Mouse (Mus musculus): ENCODE measurements around the gene Spcs2. TPM values are rescaled to one million over a fixed set of nuclear protein-coding genes. Genes with fewer than 3 reads are reported as not detected.
A peak's percentile ranks its signal among the peaks of the same experiment; 100 is the strongest.

Spcs2 gene
- 168 and 175 TPM in 2 replicates for total RNA-seq (2017)

DNA sequence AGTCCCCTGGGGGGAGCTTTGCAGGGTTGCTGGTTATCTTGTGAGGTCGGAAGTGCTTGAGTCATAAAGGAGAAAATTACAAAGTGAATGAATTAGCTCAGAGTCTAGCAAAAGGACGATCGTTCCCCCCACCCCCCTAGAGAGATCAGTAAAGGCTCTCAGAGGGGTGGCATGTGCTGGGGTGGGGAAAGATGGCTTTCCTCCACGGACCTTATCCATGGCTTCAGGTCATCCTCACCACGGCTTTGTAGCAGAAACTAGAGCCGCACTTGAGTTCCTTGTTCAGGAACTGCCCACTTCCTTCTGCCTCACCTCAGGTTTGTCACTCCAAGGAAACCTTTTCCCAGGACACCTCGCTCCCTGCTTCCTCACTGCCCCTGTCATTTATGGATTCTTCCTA is at the start of gene Spcs2:
Spcs2 (minus strand) TSS at position 101 of the 400 bp plus-strand sequence.
- no peak for ATAC-seq (replicated peaks in 1 of 2; ENCODE audit: insufficient read depth in 1 of 2, low FRiP score in 2 of 2, low TSS enrichment in 1 of 2, low read depth in 1 of 2, poor library complexity in 2 of 2, severe bottlenecking in 2 of 2)

GRCm38 (mm10) chr7:99911038-99911437 is 47.8 kb upstream of the Spcs2 start:
- no peak for ATAC-seq (replicated peaks in 1 of 2; ENCODE audit: insufficient read depth in 1 of 2, low FRiP score in 2 of 2, low TSS enrichment in 1 of 2, low read depth in 1 of 2, poor library complexity in 2 of 2, severe bottlenecking in 2 of 2)

- no peak for ATAC-seq (replicated peaks in 1 of 2; ENCODE audit: insufficient read depth in 1 of 2, low FRiP score in 2 of 2, low TSS enrichment in 1 of 2, low read depth in 1 of 2, poor library complexity in 2 of 2, severe bottlenecking in 2 of 2)
Observed at GRCm38 (mm10) chr7:99907463-99907862, 44.2 kb upstream of the Spcs2 start.

DNA sequence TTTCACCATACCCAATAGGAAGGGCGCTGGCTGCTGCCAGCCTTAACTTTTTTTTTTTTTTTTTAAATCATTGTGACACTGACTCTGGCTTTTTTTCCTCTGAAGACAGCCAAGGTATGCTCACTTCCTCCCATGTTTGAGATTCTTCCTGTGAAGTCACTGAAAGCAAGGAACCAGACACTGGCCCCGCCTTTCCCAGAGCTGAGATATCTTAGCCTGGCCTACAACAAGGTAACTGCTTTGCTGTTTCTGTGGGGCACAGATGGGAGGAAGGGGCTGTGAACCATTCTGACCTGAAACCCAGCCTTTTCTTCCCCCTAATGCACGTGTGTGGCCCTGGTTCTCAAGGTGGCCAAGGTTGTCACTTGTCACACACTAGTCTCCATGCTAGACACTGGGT is 43.1 kb upstream of the Spcs2 start:
- ATAC-seq (replicated peaks in 1 of 2; ENCODE audit: insufficient read depth in 1 of 2, low FRiP score in 2 of 2, low TSS enrichment in 1 of 2, low read depth in 1 of 2, poor library complexity in 2 of 2, severe bottlenecking in 2 of 2), result no peak

DNA sequence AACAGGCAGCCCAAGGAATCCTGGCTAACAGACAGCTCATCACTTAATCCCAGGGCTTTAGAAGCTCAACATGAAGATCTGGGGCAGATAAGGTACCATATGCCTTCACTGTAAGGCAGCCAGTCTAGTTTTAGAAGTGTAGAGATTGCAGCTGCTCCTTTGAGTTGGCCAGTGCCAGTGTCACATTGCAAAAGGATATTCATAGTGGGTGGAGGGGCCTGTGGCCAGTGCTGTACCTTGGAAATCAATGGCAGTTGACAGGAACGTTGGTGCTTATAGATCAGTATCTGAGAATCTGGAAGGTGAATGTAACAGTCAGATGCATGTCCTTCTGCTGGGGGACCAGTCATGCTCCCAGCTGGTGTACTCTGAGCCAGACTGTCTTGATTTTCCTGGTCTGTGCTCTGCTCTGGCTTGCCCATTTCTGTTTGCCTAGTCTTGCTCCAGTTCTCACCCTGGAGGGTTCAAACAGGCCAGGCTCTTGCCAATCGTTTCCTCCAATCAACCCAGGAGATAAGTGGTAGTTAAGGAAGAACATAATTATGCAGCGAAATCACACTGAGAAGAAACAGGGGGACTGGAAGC is 41.3 kb upstream of the Spcs2 start:
- ATAC-seq (replicated peaks in 1 of 2; ENCODE audit: insufficient read depth in 1 of 2, low FRiP score in 2 of 2, low TSS enrichment in 1 of 2, low read depth in 1 of 2, poor library complexity in 2 of 2, severe bottlenecking in 2 of 2), result no peak

DNA sequence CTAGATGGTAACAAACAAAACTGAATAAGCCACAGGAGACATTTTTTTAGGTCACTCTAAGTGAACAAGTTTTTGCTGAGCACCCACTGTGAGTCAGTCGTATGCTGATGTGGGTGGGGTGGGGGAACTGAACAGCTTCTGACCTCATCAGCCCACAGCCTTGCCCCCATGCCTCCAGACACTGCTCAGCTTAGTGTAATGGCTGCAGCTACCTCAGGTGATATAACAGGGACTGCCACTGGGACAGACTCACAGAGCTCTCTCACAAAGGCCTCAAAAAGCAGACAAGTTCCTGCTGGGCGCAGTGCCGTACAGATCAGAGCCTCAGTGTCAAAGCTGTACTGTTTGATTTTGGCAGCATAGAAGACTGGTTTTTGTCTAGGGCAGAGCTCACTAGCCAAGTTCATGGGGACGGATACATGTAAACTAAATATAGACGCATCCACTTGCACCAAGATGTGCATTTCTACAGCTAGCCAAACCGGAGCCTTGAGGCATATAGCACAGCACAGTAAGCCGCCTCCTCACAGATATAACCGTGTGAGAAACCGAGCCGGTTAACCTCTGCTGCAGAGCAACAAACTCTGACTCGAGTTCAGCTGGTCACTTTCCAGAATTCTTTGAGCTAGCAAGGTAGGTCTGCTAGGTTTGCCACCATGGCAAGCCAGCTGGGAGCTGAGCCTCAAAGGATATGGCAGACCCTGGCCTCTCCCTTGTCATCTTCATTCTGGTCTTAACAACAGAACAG is 39.8 kb upstream of the Spcs2 start:
- ATAC-seq (replicated peaks in 1 of 2; ENCODE audit: insufficient read depth in 1 of 2, low FRiP score in 2 of 2, low TSS enrichment in 1 of 2, low read depth in 1 of 2, poor library complexity in 2 of 2, severe bottlenecking in 2 of 2), result no peak

DNA sequence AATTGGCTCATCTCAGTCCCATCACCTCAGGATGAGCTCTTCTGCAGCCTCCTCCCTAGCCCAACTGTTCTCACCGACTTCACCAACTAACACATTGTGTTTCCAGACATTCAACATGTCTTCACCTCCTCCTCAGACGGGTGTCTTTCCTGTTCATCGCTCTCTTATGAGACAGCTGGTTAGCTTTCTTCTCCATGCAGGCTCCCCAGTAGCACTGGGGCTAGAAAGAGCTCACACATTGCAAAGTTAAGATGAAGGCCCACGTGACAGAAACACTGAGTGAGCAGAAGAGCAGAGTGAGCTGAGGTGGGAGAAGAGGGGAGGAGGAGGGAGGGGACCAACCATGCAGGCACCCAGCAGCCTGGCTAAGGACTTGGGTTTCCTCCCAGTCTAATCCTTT is 38.9 kb upstream of the Spcs2 start:
- no peak for ATAC-seq (replicated peaks in 1 of 2; ENCODE audit: insufficient read depth in 1 of 2, low FRiP score in 2 of 2, low TSS enrichment in 1 of 2, low read depth in 1 of 2, poor library complexity in 2 of 2, severe bottlenecking in 2 of 2)

DNA sequence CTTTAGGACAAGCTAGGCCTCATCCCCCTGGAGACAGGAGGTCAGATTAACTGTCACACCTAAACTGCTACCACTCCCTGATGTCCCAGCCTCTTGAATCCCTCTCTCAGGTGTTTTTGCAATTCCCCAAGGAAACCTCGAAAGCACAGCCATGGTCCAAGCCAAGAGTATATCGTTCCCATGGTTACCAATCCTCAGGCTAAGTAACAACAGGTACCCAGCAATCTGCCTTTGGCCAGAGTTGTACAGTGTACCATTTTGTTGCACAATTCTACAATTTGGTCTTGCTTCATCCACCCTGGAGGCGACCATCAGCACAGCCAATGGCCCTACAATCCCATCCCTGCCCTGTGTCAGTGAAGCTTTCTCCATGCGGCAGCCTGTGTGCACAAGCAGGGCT is 33.6 kb upstream of the Spcs2 start:
- no peak for ATAC-seq (replicated peaks in 1 of 2; ENCODE audit: insufficient read depth in 1 of 2, low FRiP score in 2 of 2, low TSS enrichment in 1 of 2, low read depth in 1 of 2, poor library complexity in 2 of 2, severe bottlenecking in 2 of 2)

GRCm38 (mm10) chr7:99894478-99894877 is 31.2 kb upstream of the Spcs2 start:
- no peak for ATAC-seq (replicated peaks in 1 of 2; ENCODE audit: insufficient read depth in 1 of 2, low FRiP score in 2 of 2, low TSS enrichment in 1 of 2, low read depth in 1 of 2, poor library complexity in 2 of 2, severe bottlenecking in 2 of 2)

DNA sequence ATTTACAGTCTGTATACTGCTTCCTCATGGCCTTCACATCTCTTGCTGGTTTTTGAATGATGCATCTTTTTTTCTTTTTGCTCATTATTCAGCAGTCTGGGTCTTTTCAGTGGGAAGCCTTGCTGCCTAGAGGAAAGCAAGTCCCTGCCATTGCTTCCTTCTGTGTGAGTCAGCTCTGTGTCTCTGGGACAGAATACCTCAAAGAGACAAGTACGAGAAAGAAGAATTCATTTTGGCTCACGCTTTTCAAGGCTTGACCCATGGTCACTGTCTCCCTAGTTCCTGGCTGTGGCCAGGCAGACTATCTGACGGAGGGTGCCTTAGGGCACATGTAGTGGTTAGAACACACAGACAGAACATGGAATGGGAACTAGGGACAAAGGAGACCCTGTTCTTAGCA is 30.7 kb upstream of the Spcs2 start:
- no peak for ATAC-seq (replicated peaks in 1 of 2; ENCODE audit: insufficient read depth in 1 of 2, low FRiP score in 2 of 2, low TSS enrichment in 1 of 2, low read depth in 1 of 2, poor library complexity in 2 of 2, severe bottlenecking in 2 of 2)

GRCm38 (mm10) chr7:99892351-99892750 is 29.1 kb upstream of the Spcs2 start:
- ATAC-seq (replicated peaks in 1 of 2; ENCODE audit: insufficient read depth in 1 of 2, low FRiP score in 2 of 2, low TSS enrichment in 1 of 2, low read depth in 1 of 2, poor library complexity in 2 of 2, severe bottlenecking in 2 of 2), result no peak

- no peak for ATAC-seq (replicated peaks in 1 of 2; ENCODE audit: insufficient read depth in 1 of 2, low FRiP score in 2 of 2, low TSS enrichment in 1 of 2, low read depth in 1 of 2, poor library complexity in 2 of 2, severe bottlenecking in 2 of 2)
Observed at GRCm38 (mm10) chr7:99891471-99891870, 28.2 kb upstream of the Spcs2 start.

- ATAC-seq (replicated peaks in 1 of 2; ENCODE audit: insufficient read depth in 1 of 2, low FRiP score in 2 of 2, low TSS enrichment in 1 of 2, low read depth in 1 of 2, poor library complexity in 2 of 2, severe bottlenecking in 2 of 2), result no peak
Observed at GRCm38 (mm10) chr7:99890168-99890755, 27.0 kb upstream of the Spcs2 start.

- ATAC-seq (replicated peaks in 1 of 2; ENCODE audit: insufficient read depth in 1 of 2, low FRiP score in 2 of 2, low TSS enrichment in 1 of 2, low read depth in 1 of 2, poor library complexity in 2 of 2, severe bottlenecking in 2 of 2), result peak; percentile 75 to 80
Observed at GRCm38 (mm10) chr7:99889175-99889880, 26.1 kb upstream of the Spcs2 start.

- ATAC-seq (replicated peaks in 1 of 2; ENCODE audit: insufficient read depth in 1 of 2, low FRiP score in 2 of 2, low TSS enrichment in 1 of 2, low read depth in 1 of 2, poor library complexity in 2 of 2, severe bottlenecking in 2 of 2), result no peak
Observed at GRCm38 (mm10) chr7:99887743-99888142, 24.5 kb upstream of the Spcs2 start.

DNA sequence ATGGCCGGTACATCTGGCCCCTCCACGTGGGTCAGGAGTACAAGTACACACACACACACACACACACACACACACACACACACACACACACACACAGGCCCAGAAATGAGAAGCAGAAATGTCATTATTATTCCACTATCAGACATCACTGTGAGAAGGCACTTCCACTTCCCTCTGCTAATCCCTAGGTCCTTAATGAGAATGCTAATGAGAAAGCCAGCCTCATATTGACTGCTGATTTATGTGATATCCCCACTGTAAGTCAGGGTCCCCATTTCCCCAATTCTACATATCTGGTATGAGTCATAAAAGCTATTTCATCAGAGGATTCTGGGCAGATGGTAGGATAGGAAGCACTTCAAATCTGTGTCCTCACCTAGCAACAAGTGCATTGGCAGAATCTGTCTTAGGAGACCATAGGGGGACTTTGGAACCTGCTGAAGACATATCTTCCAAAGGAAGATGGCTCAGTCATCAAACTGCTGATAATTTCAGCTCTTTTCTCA is 24.0 kb upstream of the Spcs2 start:
- ATAC-seq (replicated peaks in 1 of 2; ENCODE audit: insufficient read depth in 1 of 2, low FRiP score in 2 of 2, low TSS enrichment in 1 of 2, low read depth in 1 of 2, poor library complexity in 2 of 2, severe bottlenecking in 2 of 2), result no peak

GRCm38 (mm10) chr7:99878254-99878653 is 15.0 kb upstream of the Spcs2 start:
- ATAC-seq (replicated peaks in 1 of 2; ENCODE audit: insufficient read depth in 1 of 2, low FRiP score in 2 of 2, low TSS enrichment in 1 of 2, low read depth in 1 of 2, poor library complexity in 2 of 2, severe bottlenecking in 2 of 2), result no peak

GRCm38 (mm10) chr7:99876345-99876744 is 13.1 kb upstream of the Spcs2 start:
- ATAC-seq (replicated peaks in 1 of 2; ENCODE audit: insufficient read depth in 1 of 2, low FRiP score in 2 of 2, low TSS enrichment in 1 of 2, low read depth in 1 of 2, poor library complexity in 2 of 2, severe bottlenecking in 2 of 2), result peak; percentile 78 to 84

Measured in hematopoietic stem cell, adult 5-6 weeks (primary cell).